9 mouse cellular contexts compared by ENCODE assay signal in the genomic region with DNA sequence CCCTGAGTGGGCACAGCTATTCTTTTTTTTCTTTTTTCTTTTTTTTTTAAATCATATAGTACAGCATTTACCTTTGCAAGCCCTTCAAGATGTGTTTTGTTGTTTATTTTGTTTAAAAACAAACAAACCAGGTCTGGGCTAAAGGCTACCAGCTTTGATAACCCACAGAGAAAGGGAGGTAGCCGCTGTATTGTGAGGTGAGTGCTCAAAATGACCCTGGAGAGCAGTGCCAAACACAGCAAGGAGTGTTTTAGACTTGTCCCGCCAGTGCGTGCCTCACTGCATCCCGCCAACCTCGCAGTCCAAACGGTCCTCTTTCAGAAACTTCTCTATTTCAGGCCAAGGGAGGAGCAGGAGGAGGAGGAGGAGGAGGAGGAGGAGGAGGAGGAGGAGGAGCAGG.
DNase-seq lines count a peak whose midpoint lies in the region; ATAC-seq and TF ChIP-seq lines count a peak whose summit lies in the region.
"Had no signal": no experiment of that assay in that cellular context is flagged by ENCODE, and none has a peak within 500 bp of the region (broad histone marks: within the 10 kb centered on the region; RNA-seq: fewer than 3 reads in every experiment).

No protein-coding gene starts in this region.

- H3K9me3 ChIP-seq in lung, embryonic 14.5 days (ENCODE audit: low read depth, low read length), result no peaks in the 10 kb centered on the region
- no peaks in the 10 kb centered on the region for H3K9me3 ChIP-seq in liver, embryonic 13.5 days (replicated peaks)
- H3K9me3 ChIP-seq in stomach, embryonic 15.5 days, result no peaks in the 10 kb centered on the region

- no peaks in the 10 kb centered on the region for H3K27me3 ChIP-seq in lung, embryonic 14.5 days (ENCODE audit: insufficient read depth, low read length)
- no peaks in the 10 kb centered on the region for H3K27me3 ChIP-seq in liver, embryonic 13.5 days
- H3K27me3 ChIP-seq in stomach, embryonic 15.5 days (replicated peaks), result no peaks in the 10 kb centered on the region

- H3K36me3 ChIP-seq in lung, embryonic 14.5 days (ENCODE audit: insufficient read depth), result no peaks in the 10 kb centered on the region
- H3K36me3 ChIP-seq in liver, embryonic 13.5 days, result no peaks in the 10 kb centered on the region
- H3K36me3 ChIP-seq in stomach, embryonic 15.5 days, result no peaks in the 10 kb centered on the region

- DNase-seq in lung, embryonic 14.5 days, result no peak
- no peak for DNase-seq in lung, postnatal 4 days
- DNase-seq in fibroblast of lung, adult 2 months (ENCODE audit: low read depth), result peak; percentile 69
- DNase-seq in liver, embryonic 13.5 days, result no peak
- no peak for DNase-seq in left cerebral cortex, adult 8-10 months (ENCODE audit: low spot score in 2 of 2)
- no peak for DNase-seq in layer of hippocampus, adult 8-10 months (ENCODE audit: low spot score in 2 of 2)
- DNase-seq in yolk sac, embryonic 10.5 days (ENCODE audit: low spot score), result no peak
- DNase-seq: midbrain, embryonic 14.5 days had no signal

- 49% methylated on average over 6 of the region's 6 CpGs for WGBS in lung, embryonic 14.5 days
- WGBS in liver, embryonic 13.5 days (ENCODE audit: insufficient replicate concordance), result 11% methylated on average over 6 of the region's 6 CpGs
- WGBS in stomach, embryonic 15.5 days, result 41% methylated on average over 6 of the region's 6 CpGs

- H3K4me1 ChIP-seq in lung, embryonic 14.5 days (ENCODE audit: insufficient read depth), result peaks cover 15% of the 10 kb centered on the region
- peaks cover 23% of the 10 kb centered on the region for H3K4me1 ChIP-seq in liver, embryonic 13.5 days (replicated peaks)
- H3K4me1 ChIP-seq in stomach, embryonic 15.5 days, result peaks cover 13% of the 10 kb centered on the region; the same call in 1 of the 2 replicates

- H3K4me3 ChIP-seq in lung, embryonic 14.5 days (ENCODE audit: low read depth, low read length), result no peak overlapping the region
- no peak overlapping the region for H3K4me3 ChIP-seq in liver, embryonic 13.5 days (replicated peaks)
- no peak overlapping the region for H3K4me3 ChIP-seq in stomach, embryonic 15.5 days (replicated peaks)

- no peak overlapping the region for H3K4me2 ChIP-seq in lung, embryonic 14.5 days
- no peak overlapping the region for H3K4me2 ChIP-seq in liver, embryonic 13.5 days
- H3K4me2 ChIP-seq in stomach, embryonic 15.5 days, result no peak overlapping the region

- ATAC-seq in lung, embryonic 14.5 days (ENCODE audit: insufficient read depth), result no peak
- ATAC-seq in liver, embryonic 13.5 days (ENCODE audit: low read depth), result no peak
- no peak for ATAC-seq in stomach, embryonic 15.5 days (ENCODE audit: insufficient read depth, low FRiP score, low read depth)

- H3K27ac ChIP-seq in lung, embryonic 14.5 days (ENCODE audit: low read depth), result peak overlapping the region; percentile 46
- peak overlapping the region; percentile 44 for H3K27ac ChIP-seq in liver, embryonic 13.5 days
- H3K27ac ChIP-seq in stomach, embryonic 15.5 days, result peak overlapping the region; percentile 72; the same call in 1 of the 2 replicates

- no peak overlapping the region for H3K9ac ChIP-seq in lung, embryonic 14.5 days
- no peak overlapping the region for H3K9ac ChIP-seq in liver, embryonic 13.5 days
- H3K9ac ChIP-seq in stomach, embryonic 15.5 days, result no peak overlapping the region

- TF ChIP-seq CTCF in lung, embryonic 14.5 days (IDR thresholded peaks at IDR 0.05; ENCODE audit: low read depth), result no peak
